ENCODE assay signal across 9 mouse cellular contexts in the genomic region with DNA sequence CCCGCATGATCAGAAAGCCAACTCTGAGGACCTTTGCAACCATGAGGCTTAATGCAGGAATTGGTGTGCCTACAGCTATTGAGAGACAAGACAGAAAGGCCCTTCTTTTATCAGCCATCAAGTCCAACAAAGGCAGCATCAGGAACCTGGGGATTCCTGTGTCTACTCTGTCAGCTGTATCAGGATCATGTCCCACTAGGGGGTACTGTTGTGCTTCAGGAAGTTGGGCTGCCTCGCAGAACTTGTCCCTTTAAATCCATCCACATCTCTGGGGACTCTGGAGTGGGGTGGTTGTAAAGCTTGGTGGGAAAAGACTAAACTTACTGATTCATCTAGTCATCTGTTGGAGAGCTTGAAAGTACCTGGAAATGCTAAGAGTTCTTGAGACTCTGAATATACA.
DNase-seq lines count a peak whose midpoint lies in the region; ATAC-seq and TF ChIP-seq lines count a peak whose summit lies in the region.
"Had no signal": no experiment of that assay in that cellular context is flagged by ENCODE, and none has a peak within 500 bp of the region (broad histone marks: within the 10 kb centered on the region; RNA-seq: fewer than 3 reads in every experiment).

No protein-coding gene starts in this region.

- H3K4me1 ChIP-seq in bone marrow, adult 2 months (ENCODE audit: control insufficient read depth, insufficient read depth, low read length): peaks cover 1% of the 10 kb centered on the region; the same call in 1 of the 2 replicates
- H3K4me1 ChIP-seq: embryonic facial prominence, embryonic 12.5 days; limb, embryonic 15.5 days had no signal

- 0 out of 2 replicates have a peak, but pooled peaks have one; percentile 5 for TF ChIP-seq CTCF in bone marrow, adult 2 months (IDR thresholded peaks at IDR 0.05; ENCODE audit: control insufficient read depth, insufficient read depth, low read length)

- no peak overlapping the region for H3K4me3 ChIP-seq in bone marrow, adult 2 months (replicated peaks; ENCODE audit: control insufficient read depth, low read depth, low read length)
- H3K4me3 ChIP-seq: embryonic facial prominence, embryonic 12.5 days; limb, embryonic 15.5 days had no signal

- TF ChIP-seq POLR2A in bone marrow, adult 2 months (IDR thresholded peaks at IDR 0.05; ENCODE audit: borderline replicate concordance, control insufficient read depth, low read depth, low read length): no peak

- DNase-seq in left cerebral cortex, adult 11 months (ENCODE audit: low spot score): peak; percentile 31
- no peak for DNase-seq in left cerebral cortex, postnatal 4 days
- peak; percentile 42 to 54 for DNase-seq in left cerebral cortex, postnatal 36 days (ENCODE audit: low spot score in 2 of 2)
- no peak for DNase-seq in thymus, postnatal 36 days
- DNase-seq in adrenal gland, adult 2 months: no peak

- peak; percentile 69 for ATAC-seq in frontal cortex, adult (ENCODE audit: low TSS enrichment)

- H3K27ac ChIP-seq in bone marrow, adult 2 months (ENCODE audit: control insufficient read depth, insufficient read depth, low read depth, low read length, poor library complexity): no peak overlapping the region
- H3K27ac ChIP-seq: embryonic facial prominence, embryonic 12.5 days; limb, embryonic 15.5 days had no signal

- 52% methylated on average over 2 of the region's 2 CpGs for WGBS in bone marrow, adult 2 months

- intact Hi-C loops in left cerebral cortex, postnatal 4 days (cut with DNase I): loop anchor here (2.0 to 5.0 kb wide), 2 partner anchors 77 to 156 kb away; no protein-coding TSS in a partner anchor
- intact Hi-C loops in left cerebral cortex, postnatal 36 days (cut with DNase I): loop anchor here (1.0 to 2.0 kb wide), 3 partner anchors 54 to 156 kb away; no protein-coding TSS in a partner anchor

Comparison
In these comparisons a context has a peak if more than half of its experiments do, and no peak if none do; other contexts are left out.
1. DNase-seq: peak in left cerebral cortex, adult 11 months (single experiment) and left cerebral cortex, postnatal 36 days (2 of 2); none in left cerebral cortex, postnatal 4 days (single experiment), thymus, postnatal 36 days (0 of 2) and adrenal gland, adult 2 months (single experiment).